Mouse (Mus musculus): ENCODE measurements around the gene Tmem63c.
A peak's percentile ranks its signal among the peaks of the same experiment; 100 is the strongest.

The Tmem63c gene

DNA sequence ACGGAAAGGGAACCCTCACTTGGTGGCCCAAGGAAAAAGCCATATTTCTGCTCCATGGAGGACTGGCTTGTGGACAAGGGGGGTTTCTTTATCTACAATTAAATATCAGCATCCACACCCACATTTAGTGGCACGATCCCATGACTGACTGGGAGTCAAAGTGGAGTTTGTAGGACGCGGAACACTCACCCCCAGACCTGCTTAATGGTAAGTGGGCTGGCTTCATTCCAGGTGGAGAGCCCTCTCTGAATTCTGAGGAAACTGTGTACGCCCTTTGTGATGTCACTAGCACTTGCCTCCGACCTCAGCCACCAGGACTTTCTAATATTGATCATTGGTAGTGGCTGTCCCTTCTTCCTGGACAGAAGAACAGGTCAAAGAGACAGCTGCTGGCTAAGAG, at the start of gene Tmem63c:
Tmem63c (plus strand) TSS at position 301 of the 400 bp plus-strand sequence.
- DNase-seq, result no peak

DNA sequence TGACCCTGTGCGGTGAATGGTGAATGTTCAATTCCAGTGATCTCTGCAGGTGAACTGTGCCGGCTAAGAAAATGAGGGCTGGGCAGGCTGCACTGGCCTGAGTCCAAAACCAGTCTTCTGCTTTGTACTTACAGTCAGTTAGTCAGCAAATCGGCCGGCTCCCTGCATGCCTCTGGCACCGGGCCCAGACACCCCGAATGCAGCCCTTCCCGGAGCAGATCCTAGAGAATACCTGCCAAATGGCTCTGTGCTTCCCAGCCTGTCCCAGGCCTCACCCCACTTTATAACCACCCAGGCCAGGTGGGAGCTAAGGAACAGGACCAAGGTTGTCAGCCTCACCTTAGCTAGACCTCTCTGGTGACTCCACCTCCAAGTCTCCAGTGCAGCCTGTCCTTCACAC, 47.9 kb upstream of the Tmem63c start:
- DNase-seq, result peak; percentile 73 to 75

DNA sequence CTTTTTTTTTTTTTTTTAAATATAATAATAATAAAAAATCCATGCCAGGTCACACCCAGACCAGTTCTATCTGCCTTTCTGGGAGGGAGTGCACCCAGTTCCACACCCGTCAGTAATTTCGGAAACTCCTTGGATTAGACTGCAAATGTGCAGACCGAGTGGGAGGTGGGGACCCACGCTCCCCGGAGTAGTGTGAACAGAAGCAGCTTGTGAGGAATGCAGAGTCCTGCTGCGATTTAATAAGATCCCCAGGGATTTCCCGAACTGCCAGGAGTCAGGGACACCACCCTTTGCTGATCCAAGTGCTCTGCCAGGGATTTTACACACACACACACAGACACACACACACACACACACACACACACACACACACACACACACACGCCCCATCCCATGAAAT, 47.4 kb upstream of the Tmem63c start:
- DNase-seq, result no peak

DNA sequence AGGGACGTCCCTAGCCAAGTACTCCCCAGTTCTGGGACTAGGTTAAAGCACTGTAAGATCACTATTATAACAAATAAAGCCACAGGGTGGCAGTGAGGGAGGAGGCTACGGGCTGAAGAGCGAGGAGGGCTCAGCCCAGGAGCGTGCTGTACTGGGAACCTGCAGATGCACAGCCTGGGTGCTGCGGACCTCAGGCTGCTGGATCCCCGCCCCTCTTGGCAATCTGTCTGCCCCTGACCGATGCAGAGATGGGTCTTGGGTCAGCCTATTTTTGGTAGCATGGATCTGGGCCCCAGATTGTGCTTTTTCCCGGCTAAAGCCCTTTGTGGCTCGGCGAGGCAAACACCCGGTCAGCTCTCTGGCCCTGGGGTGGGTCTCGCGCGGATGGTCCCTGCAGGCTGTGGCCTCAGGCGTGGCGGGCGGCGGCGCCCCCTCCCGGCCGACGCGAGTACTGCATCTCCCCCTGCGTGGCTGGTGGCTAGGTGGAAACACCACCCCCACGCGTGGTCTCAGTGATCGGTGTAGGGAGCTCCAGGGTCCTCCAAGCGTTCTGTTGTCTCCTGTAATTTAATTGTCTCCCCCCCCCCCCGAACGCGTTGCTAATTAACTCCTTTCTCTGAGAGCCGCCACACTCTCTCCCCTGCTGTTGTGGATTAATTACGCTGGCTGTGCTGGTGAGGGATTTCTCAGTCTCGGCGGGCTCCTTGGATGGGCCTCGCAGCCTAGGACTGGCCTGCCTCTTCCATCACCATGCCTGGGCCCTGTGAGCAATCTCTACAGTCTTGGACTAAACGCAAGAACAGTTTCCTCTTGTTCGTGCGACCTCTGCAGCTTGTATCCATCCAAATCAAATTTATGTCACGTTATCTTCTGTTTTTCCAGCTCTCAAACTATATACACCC, 46.5 kb upstream of the Tmem63c start:
- peak; percentile 70 to 80 for DNase-seq

DNA sequence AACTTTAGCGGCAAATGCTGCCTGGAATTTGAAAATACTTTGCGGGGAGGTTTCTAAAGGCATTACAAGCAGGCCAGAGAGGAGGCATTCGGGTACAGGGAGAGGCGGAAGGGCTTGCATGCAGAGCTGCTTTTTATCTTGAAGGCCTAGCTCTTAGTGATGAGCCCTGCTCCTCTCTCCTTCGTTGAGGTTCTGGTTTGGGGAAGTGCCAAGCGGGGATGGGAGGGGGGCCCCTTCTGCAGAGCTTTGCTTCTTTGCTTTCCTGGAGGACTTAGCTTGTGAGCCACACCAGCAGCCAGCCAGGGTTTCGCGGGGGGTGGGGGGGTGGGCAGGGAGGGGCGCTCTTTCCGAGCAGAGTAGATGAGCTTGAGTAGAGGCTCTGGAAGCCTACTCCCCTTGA, 45.4 kb upstream of the Tmem63c start:
- no peak for DNase-seq

DNA sequence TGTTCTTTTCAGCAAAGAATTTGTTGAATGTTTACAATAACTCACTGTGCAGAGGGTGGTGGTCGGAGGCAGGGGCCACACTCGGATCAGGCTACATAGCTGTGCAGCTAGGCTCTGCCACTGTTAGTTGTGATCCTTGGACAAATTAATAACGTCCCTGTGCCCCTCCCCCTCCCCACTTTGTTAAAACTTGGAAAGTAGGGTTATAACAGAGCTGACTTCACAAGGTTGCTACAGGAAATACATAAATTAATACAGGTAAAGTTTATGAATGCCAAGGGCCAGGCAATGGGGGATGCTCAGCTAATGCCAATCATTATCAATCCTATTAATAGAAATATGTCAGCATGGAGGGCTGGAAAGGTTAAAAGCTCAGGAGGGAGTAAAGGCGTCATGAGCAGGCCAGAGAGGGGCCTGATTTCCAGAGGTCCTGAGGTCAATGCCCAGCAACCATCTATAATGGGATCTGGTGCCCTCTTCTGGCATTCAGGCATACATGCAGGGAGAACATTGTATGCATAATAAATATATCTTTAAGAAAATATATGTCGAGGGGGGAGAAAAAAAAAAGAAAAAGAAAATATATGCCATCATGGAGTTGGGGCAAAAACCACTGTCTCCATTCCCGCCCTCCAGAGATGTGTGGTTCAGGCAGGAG, 44.5 kb upstream of the Tmem63c start:
- no peak for DNase-seq

DNA sequence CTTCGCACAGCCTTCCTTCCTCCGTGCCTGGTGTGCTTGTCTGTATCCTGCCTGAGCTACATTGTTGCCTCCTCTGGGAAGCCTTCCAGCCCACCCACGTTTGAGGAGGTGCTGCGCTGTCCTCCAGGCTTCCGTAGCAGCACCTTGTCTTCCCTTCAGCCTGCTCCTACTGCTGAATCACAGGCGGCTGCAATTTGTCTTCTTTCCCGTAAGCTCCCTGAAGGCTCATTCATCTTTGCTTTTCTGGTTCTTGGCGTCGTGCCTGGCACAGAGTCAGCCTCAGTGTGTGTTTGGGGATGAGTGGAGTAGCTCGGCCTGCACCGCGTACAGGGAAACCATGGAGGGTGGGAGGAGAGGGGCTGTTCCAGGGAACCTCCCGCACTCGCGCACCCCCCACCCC, 43.3 kb upstream of the Tmem63c start:
- peak; percentile 28 to 29 for DNase-seq

DNA sequence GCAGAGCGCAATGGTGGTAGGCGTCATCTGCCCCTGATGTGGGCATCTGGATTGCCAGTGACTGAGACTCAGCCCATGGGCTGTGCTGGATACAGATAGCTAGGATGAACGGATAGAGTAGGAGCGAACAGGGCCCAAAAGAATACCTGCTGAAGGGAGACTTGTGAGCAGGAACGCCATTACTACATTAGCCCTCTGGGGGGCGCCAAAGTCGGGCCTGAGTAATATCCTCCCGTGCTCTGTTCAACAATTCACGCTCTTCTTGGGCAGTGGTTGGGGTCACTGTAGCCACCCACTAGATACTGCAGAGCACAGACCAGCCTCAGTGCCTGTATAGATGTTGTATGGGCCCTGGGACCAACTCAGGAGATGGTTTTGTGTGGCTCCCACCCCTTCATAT, 40.0 kb upstream of the Tmem63c start:
- DNase-seq, result no peak

DNA sequence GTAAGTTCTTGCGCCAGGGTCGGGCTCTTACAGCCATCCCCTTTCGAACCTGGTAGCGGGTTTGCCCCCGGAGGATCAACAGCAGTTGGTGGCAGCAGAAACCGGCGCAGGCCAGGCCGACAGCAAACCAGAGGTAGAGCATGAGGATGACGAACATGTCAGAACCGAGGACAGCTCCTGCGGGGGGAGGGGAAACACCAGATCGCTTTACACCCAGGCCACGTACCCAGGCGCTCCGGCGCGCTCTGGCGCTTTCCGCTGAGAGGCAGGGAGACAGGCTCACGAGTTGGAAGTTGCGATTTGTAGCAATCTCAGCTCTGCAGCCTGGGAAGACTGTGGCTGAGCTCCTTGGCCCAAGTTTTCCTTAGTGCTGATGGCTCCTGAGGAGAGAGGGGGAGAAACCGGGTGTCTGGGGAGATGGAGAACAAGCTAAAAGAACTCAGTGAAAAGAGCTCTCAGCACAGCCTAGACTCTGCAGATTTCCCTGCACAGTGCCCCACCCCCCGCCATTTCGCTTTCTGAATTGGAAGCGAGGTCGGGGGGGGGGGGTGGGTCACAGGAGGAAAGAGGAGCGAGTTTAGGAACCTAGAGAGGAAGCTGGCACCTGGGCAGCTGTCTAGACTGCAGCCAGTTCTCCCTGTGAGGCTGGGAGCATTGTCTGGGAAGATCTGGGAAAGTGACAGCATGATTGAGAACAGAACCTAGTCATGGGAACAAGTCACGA, 37.5 kb upstream of the Tmem63c start:
- peak; percentile 44 to 46 for DNase-seq

DNA sequence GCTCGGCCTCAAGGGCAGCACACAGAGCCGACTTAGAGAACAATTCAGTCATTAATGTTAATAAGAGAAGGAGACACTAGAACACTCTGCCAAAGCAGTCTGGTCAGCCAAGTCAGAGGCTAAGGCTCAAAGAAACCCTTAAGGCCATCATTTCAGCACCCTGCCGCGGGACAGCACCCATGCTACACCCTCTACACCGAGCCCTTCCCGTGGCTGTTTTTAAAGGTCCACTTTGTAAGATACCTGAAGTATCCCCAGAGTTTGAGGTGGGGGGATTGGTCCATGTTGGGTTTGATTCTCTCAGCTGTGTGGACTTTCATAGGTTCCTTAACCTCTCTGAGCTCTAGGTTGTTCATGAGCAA, 37.0 kb upstream of the Tmem63c start:
- no peak for DNase-seq

DNA sequence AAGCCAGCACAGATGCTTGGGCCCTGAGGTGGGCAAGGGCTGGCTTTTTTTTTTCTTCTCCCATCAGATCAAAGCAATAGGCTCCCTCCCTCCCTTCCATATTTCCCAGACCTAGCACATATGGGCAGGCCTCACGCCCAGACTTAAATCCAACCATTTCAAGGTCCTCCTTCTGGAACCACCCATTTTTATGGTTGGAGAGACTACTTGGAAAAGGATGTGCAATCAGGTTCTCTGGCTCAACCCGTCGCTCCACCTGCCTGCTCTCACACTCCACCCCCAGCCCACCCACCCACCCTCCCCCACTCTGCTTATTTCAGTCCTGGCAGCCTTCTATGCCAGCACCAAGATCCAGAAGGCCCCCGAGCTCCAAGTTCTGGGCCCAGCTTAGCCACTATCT, 34.6 kb upstream of the Tmem63c start:
- DNase-seq, result no peak

DNA sequence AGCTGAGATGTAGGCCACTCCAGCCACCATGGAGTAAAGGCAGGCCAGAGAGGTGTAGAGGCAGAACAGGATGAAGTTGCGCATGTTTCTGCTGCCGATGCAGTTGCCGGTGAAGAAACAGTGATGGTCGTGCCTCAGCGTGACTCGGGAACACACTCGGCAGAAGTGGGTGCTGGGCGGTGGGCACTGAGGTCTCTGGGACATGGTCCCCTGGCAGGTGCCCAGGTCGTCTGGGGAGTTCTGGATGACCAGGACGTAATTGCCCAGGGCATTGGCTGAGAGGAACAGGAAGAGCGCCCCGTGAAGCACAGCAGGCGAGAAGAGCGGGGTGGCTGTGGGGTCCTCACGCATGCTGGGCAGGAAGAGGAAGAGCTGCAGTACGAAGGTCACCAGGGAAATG, 32.9 kb upstream of the Tmem63c start:
- DNase-seq, result no peak

DNA sequence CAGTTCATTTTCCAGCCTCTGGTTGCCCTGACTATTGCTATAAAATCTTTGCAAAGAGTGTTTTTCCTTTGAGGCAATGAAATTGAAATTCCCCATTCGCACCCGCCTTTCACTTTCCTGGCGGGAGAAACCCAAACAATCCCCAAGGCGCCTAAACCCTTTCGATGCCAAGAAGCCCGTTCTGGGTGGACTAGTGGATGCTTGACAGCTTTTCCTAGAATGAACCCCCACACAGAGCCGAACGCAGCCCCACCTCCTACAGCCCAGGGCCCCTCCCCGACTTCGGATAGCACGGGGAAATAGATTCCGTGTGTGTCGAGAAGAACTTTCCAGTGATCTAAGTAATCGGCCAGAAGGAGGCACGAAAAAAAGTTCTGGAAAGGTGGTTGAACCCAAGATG, 31.8 kb upstream of the Tmem63c start:
- no peak for DNase-seq

DNA sequence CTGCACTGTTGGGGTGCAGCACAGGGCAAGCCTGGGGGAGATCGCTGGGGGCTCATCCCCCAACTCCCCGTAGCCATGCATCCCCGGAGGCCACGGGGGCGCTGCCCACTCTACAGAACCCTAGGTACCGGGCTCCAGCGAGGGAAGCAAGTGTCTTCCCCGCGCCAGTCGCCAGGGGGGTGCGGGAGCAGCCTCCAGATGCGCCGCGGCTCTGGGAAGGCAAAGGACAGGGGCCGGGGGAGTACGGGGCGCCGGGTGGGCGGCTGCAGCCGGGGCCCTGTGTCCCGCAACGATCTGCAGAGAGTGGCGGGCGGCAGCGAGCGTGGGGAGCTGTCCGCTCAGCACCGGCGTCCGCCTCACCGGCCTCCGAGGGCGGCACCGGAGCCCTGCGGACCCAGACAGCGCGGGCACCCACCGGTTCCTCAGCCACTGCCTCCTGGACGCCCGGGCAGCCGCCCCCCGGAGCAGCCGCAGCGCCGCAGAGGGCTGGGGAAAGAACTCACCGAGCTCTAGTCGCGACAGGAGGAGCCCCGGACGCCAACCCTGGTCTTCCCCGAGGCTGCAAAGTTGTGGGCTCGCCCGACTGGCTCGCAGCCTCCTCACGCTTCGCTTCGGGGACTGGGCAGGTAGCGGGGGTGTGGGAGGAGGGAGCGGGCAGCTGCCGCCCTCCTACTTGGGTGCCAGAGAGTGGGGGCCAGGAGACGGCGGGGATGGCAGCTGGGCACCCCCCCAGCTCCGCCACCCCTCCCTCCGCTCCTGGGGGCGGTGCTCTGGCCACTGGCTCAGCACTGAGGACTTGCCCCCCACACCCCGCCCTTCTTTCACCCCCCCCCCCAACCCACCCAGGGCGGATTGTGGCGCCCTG, 31.0 kb upstream of the Tmem63c start, which contains the start of gene Zdhhc22:
Zdhhc22 (minus strand) TSS at position 541 of the 865 bp plus-strand sequence.
- DNase-seq, result no peak

DNA sequence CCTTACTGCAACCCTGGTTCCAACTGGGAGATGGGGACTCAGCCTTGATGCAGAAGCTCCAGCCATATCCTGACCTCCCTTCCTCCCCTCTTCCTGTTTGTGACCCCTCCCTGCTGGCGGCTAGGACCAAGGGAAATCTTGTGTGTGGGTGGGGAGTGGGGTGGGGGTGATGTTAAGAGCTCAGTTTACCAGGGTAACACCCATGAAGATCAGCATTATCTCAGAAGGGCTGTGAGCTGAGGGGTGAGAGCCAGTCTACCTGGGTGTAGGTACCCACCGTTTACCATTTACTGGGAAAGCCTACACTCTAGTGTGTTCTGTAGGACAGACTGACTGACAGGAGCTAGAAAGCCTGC, 30.4 kb upstream of the Tmem63c start:
- DNase-seq, result no peak

DNA sequence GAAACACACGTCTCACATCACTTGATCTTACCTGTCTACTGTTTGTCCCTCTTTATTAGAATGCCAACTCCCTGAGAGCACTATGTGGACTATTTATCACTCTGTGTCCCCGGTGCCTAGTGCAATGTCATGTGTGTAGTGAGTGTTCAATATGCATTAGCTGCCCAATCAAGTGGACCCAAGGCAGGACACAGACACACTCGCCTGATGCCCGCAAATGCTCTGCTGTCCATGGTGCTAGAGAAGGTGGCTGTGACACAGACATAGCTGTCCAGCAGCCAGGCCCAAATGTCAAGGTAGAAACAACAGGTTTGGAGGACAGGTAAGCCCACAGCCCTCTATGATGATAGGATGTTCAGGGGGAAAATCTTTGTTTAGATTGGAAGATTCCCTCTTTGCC, 27.0 kb upstream of the Tmem63c start:
- no peak for DNase-seq

DNA sequence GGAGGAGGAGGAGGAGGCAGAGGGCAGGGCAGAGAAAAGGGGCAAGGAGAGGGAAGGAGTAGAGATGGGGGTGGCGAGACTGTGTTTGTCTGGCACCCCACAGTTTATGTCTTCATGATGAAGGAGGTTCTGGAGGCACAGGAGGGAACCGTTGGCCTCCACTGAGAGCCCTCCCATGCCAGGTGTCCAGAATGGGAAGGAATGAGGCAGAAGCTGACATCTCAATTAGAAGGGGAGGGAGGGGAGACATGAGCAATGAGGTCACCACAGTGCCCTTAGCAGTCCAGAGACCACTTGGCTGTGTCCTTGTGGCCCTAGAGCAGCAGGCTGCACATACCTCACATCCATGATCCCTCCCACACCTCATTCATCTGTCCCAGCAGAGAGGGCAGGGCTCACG, 26.4 kb upstream of the Tmem63c start:
- no peak for DNase-seq

DNA sequence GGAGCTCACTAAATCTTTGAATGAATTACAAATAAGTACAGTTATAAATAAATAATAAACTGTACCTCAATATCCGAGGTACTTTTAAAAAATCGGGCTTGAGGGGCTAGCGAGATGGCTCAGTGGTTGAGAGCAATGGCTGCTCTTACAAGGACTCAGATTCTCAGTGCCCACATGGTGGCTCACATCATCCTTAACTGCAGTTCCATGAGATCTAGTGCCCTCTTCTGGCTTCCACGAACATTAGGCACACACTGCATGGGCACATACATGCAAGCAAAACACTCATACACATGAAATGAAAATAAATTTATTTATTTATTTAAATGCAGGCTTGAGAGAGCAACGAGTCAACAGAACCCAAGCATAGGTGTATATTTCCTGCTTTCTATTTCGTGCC, 25.2 kb upstream of the Tmem63c start:
- DNase-seq, result no peak

DNA sequence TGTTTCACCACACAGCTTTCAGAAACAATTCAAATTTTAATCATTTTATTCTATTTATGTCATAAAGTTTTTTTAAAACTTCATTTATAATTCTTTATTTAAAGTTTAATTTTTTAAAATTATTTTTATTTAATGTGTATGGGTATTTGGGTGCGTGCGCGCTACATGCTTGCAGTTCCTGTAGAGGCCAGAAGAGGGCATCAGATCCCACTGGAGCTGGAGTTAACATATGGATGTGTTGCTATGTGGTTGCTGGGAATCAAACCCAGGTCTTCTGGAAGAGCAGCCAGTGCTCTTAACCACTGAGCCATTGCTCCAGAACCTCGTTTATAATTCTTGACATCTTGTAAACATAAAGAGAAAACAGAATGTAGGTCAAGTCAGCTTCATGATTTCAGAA, 22.4 kb upstream of the Tmem63c start:
- no peak for DNase-seq

DNA sequence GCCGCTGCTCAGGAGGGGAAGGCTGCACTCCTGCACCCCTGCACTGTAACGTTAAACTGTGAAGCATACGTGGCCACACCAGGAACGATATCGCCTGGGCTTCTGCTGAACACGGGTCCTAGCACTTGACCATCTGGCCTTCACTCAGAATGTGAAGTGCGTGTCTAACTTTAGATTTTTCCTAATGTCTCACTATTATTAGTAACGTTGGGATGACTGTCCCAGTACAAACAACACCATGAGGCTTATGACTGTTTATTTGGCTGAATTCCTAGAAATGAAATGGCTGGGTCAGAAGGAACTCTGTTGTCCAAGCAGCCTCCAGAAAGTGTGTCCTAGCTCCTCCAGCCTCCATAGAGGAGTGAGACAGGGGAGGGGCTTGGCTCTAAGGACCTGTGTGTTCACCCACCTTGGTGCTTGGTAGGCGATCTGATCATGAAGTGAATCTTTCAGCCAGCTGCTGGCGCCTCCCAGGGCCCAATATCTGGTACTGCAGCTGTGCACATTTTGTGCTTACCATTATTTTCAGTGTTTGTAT, 21.8 kb upstream of the Tmem63c start:
- no peak for DNase-seq

DNA sequence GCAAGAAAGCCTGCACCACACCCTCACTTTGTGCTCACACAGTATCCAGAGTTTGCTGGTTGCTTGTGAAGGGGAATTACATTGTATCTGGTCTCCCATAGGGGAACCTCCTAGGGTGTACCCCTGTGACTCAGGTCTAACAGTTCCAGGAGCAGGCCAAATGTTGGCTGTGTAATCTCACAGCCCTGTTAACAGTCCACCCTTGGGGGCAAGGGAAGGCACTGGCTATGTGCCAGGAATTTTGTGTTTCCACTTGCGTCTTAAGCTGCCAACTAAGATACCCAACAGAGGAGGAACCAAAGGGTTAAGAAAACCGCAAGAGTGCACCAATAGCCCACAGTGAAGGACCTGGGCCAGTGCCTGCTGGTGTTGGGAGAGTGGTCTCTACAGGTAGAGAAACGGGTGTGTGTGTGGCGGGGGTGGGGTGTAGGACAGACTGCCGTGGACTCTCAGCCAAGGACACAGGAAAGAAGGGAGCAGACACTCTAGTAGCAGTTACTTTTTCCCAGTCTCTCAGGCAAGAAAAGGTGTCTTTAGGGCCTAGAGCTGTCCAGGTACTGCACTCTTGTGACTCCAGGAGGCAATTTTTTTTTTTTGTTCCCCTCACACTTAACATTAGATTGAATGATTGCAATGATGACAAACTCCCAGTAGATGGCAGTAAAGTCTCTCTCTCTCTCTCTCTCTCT, 20.8 kb upstream of the Tmem63c start:
- no peak for DNase-seq

DNA sequence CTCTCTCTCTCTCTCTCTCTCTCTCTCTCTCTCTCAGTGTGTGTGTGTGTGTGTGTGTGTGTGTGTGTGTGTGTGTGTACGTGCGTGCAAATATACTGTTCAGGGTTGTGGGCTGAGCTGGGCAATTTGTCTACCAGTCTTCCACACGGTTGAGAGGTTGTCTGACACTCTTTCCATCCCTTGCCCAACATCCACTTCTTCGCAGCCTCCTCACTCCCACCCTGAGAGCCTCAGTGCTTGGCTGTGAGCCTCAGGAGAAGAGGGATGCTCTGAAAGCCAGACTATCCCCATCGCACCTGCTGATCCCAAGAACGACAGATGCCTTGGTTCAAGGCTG, 20.3 kb upstream of the Tmem63c start:
- DNase-seq, result no peak
